Mouse (Mus musculus): Measurements from ENCODE around the gene Lipc. TPM values are rescaled to one million over a fixed set of nuclear protein-coding genes. Genes with fewer than 3 reads are reported as not detected.
A peak's percentile ranks its signal among the peaks of the same experiment; 100 is the strongest.

Gene Lipc
- total RNA-seq, 1 experiment from 2014 or later: 0.27 TPM

GRCm38 (mm10) chr9:70833111-70833908, 118.7 kb downstream of the Lipc start:
- ATAC-seq (replicated peaks; ENCODE audit: low read depth, poor library complexity, severe bottlenecking): no peak

DNA sequence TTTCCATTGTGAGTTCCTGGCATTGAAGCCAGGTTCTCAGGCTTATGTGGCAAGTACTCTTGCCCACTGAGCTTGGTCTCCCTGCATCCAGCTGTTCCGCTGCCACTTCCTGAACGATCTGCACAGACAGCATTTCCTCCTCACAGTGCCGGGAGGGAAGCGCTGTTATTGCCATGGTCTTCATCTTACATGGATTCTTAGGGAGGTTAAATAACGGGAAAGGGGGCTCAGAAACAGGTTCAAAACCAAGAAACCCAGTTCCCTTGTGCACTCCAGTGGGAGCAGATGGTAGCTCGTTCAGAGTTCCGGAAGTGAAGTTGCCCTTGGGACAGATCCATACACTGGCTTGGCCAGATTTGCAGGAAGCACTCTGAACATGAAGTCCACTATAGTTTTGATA, 119.8 kb downstream of the Lipc start:
- no peak for ATAC-seq (replicated peaks; ENCODE audit: low read depth, poor library complexity, severe bottlenecking)

- no peak for ATAC-seq (replicated peaks; ENCODE audit: low read depth, poor library complexity, severe bottlenecking)
Observed at GRCm38 (mm10) chr9:70830844-70831529, 121.0 kb downstream of the Lipc start.

DNA sequence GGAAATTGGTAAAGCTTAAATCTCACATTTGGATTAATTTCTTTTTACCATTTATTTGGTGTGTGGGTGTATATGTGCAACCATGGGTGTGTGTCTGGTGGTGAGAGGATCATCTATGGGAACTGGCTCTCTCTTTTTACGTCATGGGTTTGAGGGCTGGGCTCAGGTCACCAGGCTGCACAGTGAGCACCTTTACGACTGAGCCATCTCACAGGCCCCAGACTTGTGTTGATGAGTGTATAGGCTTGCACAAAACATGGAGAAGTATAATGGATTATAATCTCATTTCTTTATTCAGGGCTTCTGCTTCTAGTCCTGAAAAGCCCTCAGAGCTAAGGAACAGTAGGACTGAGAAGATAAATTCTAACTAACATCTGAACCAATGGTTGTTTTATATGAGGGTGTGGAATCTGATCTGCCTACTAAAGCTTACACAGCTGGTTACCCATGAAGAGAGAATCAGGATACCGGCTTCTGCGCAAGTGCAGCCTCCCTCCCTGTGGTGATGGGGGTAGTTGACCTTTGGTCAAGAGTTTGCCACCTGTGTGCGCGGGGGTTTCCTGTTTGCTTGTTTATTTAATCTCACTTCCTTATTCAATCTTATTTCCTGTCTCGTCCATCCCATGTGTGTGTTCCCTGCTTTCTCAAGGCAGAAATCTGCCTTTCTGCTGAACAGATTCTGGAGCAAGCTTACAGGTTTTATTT, 122.1 kb downstream of the Lipc start:
- no peak for ATAC-seq (replicated peaks; ENCODE audit: low read depth, poor library complexity, severe bottlenecking)

DNA sequence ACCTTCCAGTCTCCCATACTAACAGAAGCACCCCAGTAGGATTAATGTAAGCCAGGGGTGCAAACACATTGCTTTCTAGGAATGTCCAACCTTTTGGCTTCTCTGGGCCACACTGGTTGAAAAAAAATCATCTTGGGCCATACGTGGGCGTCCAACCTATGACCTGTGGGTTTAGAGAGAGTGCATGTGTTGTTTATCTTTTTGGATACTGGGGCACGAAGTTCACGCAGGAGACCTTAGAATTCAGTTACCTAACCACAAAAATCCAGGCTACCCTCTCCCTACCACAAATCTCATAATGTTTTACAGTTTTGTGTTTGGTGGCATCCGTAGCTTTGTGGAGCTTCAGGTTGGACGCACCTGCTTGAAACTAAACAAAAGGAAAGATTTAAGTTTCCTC, 124.1 kb downstream of the Lipc start:
- ATAC-seq (replicated peaks; ENCODE audit: low read depth, poor library complexity, severe bottlenecking): no peak

DNA sequence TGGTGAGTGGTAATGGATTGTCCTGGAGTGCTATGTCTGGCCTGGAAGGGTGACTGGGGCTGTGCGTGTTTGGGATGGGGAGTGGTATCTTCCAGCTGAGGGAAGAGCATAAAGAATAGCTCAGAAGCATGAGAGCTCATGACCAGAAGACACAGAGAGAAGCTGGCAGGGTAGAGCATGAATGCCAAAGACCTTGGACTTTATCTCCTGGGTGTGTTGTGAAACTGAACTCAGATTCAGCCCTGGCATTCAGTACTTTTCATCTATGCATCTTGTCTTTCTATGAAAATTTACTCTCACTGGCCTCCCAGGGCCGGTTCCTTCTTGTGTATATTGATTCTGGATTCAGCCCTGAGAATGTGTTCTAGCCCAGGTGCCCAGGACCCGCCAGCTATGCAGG, 127.9 kb downstream of the Lipc start:
- no peak for ATAC-seq (replicated peaks; ENCODE audit: low read depth, poor library complexity, severe bottlenecking)

DNA sequence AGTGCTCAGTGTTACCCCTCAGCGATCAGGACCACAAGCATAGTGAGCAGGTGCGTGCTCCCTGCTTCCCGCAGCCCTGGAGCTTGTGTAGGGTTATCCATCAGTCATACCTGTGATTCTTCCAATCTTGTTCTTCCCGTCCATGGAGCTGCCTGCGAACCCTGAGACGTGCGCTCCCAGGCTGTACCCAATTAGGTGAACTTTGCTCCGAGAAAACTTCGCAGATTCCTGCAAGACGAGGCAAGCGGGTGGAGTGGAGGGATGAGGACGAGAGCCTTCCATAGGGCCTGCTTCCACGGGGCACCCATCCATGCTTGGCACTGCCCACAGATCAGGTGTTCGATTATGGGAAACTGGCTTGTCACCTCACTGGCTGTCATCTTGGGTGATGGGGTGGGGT, 133.3 kb downstream of the Lipc start:
- no peak for ATAC-seq (replicated peaks; ENCODE audit: low read depth, poor library complexity, severe bottlenecking)

DNA sequence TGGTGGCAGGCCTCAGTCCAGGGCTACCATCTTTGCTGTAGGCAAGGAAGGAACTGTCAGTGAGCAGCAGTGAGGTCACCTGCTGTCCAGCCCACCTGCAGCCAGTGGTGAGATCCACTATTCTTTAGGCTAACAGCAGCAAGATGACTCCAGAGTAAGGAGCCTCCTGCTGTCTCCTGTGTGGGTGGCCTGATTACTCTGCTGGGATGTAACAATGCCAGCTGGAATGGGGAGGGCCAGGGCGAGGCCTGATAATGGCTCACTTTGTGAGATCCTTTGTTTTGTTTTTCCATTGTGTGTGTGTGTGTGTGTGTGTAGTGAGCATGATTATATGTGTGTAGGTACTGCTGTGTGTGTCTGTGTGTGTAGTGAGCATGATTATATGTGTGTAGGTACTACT, 134.6 kb downstream of the Lipc start:
- no peak for ATAC-seq (replicated peaks; ENCODE audit: low read depth, poor library complexity, severe bottlenecking)

GRCm38 (mm10) chr9:70816701-70817305, 135.2 kb downstream of the Lipc start:
- no peak for ATAC-seq (replicated peaks; ENCODE audit: low read depth, poor library complexity, severe bottlenecking)

DNA sequence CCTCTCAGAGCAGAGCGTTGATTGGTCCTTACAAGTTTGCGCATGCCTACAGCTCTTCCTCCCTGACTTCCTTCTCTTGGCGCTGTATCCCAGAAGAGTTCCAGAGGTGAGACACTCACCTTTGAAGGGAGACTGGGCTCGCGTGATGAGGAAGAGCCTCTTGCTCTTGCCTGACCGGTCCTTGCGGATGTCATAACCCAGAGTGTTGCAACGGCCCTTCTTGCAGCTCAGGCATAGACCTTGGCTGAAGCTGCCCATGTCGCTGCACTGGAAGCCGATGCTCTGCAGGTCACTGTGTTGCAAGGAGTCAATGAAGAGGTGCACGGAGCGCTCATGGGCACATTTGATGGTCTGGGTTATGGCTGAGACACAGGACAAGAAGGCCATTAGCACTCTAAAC, 139.5 kb downstream of the Lipc start:
- ATAC-seq (replicated peaks; ENCODE audit: low read depth, poor library complexity, severe bottlenecking): no peak

- no peak for ATAC-seq (replicated peaks; ENCODE audit: low read depth, poor library complexity, severe bottlenecking)
Observed at GRCm38 (mm10) chr9:70807714-70808113, 144.3 kb downstream of the Lipc start.

DNA sequence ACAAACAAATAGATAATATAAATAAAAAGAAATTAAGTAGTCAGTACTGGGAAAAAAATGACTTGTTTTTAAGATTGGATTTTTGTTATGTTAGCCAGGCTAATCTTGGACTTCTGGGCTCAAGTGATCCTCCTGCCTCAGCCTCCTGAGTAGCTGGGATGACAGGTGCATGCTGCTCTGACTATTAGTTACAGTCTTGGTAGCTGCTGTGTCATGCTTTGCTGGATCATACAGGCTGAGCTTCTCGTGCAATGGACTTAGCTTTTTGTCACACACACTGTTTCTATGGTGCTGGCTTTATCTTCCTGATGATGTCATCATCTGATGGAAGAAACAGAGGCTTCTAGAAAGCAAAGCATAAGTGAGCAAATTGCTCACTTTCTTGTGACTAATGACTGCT, 146.0 kb downstream of the Lipc start:
- ATAC-seq (replicated peaks; ENCODE audit: low read depth, poor library complexity, severe bottlenecking): peak; percentile 86

DNA sequence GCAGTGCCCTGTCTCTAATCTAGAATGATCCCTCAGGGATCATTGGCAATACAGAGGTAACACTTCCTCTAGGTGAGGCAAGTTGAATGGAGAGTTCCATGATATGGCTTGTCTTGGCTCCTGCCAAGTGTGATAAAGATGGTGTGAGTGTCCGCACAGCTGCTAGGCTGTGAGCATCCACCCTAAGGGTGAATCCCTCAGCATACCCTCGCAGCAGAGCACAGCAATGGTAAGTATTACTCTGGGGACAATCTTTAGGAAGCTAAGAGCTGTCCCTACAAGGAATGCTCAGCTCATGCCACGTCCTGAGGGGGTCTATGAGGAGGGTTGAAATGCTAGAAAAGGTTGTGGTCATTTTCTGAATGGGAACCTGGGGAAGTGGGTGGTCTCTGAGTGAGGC, 149.2 kb downstream of the Lipc start:
- ATAC-seq (replicated peaks; ENCODE audit: low read depth, poor library complexity, severe bottlenecking): no peak

- ATAC-seq (replicated peaks; ENCODE audit: low read depth, poor library complexity, severe bottlenecking): no peak
Observed at GRCm38 (mm10) chr9:70801761-70802160, 150.3 kb downstream of the Lipc start.

GRCm38 (mm10) chr9:70800588-70801315, 151.3 kb downstream of the Lipc start:
- ATAC-seq (replicated peaks; ENCODE audit: low read depth, poor library complexity, severe bottlenecking): no peak

DNA sequence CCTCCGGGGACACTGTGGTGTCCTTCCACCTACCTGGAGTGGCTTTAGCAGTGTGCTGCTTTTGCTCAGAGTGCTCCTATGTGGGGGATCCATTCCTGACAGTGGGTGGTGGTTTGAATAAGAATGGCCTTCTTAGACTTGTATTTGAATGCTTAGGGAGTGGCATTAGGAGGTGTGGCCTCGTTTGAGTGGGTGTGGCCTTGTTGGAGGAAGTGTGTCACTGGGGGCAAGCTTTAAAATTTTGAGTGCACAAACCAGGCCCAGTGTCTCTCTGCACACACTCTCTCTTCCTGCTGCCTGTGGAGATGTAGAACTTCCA, 156.6 kb downstream of the Lipc start:
- ATAC-seq (replicated peaks; ENCODE audit: low read depth, poor library complexity, severe bottlenecking): no peak

- ATAC-seq (replicated peaks; ENCODE audit: low read depth, poor library complexity, severe bottlenecking): no peak
Observed at GRCm38 (mm10) chr9:70794643-70795438, 157.2 kb downstream of the Lipc start.

DNA sequence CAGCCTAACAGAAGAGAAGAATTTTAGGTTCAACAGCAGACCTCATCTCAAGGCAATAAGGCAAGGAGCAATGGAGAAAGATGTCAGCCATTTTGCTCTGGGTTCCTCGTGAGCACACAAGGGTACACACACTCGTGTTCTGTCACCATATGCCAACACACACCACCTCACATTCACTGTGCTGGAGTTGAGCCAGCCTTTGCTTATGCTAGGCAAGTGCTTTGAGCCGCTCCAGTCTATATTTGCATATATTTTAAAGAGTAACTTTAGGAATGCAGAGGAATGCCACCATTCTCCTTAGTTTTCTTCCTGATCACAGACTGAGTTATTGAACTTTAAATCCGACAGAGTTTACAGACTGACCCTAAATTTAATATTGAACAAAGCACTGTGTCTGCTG, 161.4 kb downstream of the Lipc start:
- no peak for ATAC-seq (replicated peaks; ENCODE audit: low read depth, poor library complexity, severe bottlenecking)

- no peak for ATAC-seq (replicated peaks; ENCODE audit: low read depth, poor library complexity, severe bottlenecking)
Observed at GRCm38 (mm10) chr9:70788705-70789104, 163.3 kb downstream of the Lipc start.

Data from common myeloid progenitor, adult 5-6 weeks (primary cell).